Mouse (Mus musculus) C2C12 (cell line): ENCODE results near the gene Gde1. TPM values are rescaled to one million over a fixed set of nuclear protein-coding genes. Genes with fewer than 3 reads are reported as not detected.
A peak's percentile ranks its signal among the peaks of the same experiment; 100 is the strongest.

Experiments
- H3K27me3 ChIP-seq: one replicate; pipeline ENCODE4 v1.6.1; 2011; ENCODE audit not compliant: control insufficient read depth, insufficient read depth, insufficient read length
- H3K36me3 ChIP-seq: one replicate; pipeline ENCODE4 v1.6.1; 2011; ENCODE audit not compliant: control insufficient read depth, insufficient read depth
- H3K4me3 ChIP-seq: one replicate; pipeline ENCODE4 v1.5.1; 2011; ENCODE audit warnings: mild to moderate bottlenecking, control low read depth; ENCODE audit not compliant: poor library complexity, insufficient read depth, severe bottlenecking
- H3K79me2 ChIP-seq: one replicate; pipeline ENCODE4 v1.6.1; 2011; ENCODE audit not compliant: control insufficient read depth, insufficient read depth
- H3K79me3 ChIP-seq: one replicate; pipeline ENCODE4 v1.6.1; 2011; ENCODE audit warnings: low read depth, control low read depth
- H3ac ChIP-seq: one replicate; pipeline ENCODE3; 2011; ENCODE audit warnings: low read depth; ENCODE audit not compliant: control insufficient read depth, insufficient read length
- CEBPB ChIP-seq: IDR thresholded peaks from one replicate; pipeline ENCODE4 v1.6.1; 2011; ENCODE audit warnings: low read depth, mild to moderate bottlenecking, control low read depth, moderate library complexity
- CTCF ChIP-seq: IDR thresholded peaks from one replicate; pipeline ENCODE4 v1.5.1; 2011; ENCODE audit not compliant: control insufficient read depth, insufficient read depth, insufficient read length
- FOSL1 ChIP-seq: IDR thresholded peaks from one replicate; pipeline ENCODE4 v1.8.0; 2011; ENCODE audit warnings: mild to moderate bottlenecking, low read length; ENCODE audit not compliant: poor library complexity, insufficient read depth, severe bottlenecking
- MAX ChIP-seq: IDR thresholded peaks from one replicate; pipeline ENCODE4 v1.6.1; 2011; ENCODE audit warnings: mild to moderate bottlenecking, control low read depth
- MYOD1 ChIP-seq: IDR thresholded peaks from one replicate; pipeline ENCODE4 v1.6.1; 2011; ENCODE audit warnings: low read depth; ENCODE audit not compliant: control insufficient read depth, insufficient read length
- MYOG ChIP-seq: IDR thresholded peaks from one replicate; pipeline ENCODE4 v1.6.1; 2011; ENCODE audit not compliant: control insufficient read depth, insufficient read length; ENCODE audit errors: extremely low read depth
- USF1 ChIP-seq: IDR thresholded peaks from one replicate; pipeline ENCODE4 v1.6.1; 2011; ENCODE audit warnings: low read depth, mild to moderate bottlenecking, control low read depth, moderate library complexity
- polyA plus RNA-seq: library from polyadenylated mRNA; unstranded; fragments of >200 nt; fragmentation: generic; extraction: Trizol; gene quantifications from one replicate; pipeline ENCODE4 v1.2.1, GENCODE M21; 2012; ENCODE audit warnings: missing spikeins

Gene Gde1
- polyA plus RNA-seq, 1 experiment: 54.7 TPM

- TF ChIP-seq USF1 (no peak), MYOG (no peak), MAX (no peak), FOSL1 (no peak), MYOD1 (no peak), CTCF (no peak), CEBPB (no peak)
- no peaks in the 10 kb centered on the region for H3K27me3 ChIP-seq
- no peaks in the 10 kb centered on the region for H3K79me3 ChIP-seq
- H3K4me3 ChIP-seq: no peak overlapping the region
- peaks cover 8% of the 10 kb centered on the region for H3K36me3 ChIP-seq
- peaks cover 11% of the 10 kb centered on the region for H3K79me2 ChIP-seq
- no peak overlapping the region for H3ac ChIP-seq
Measured at GRCm38 (mm10) chr7:118742278-118742677, 36.7 kb upstream of the Gde1 start.

- H3K79me2 ChIP-seq: peaks cover 11% of the 10 kb centered on the region
Measured at GRCm38 (mm10) chr7:118740532-118741338, 35.2 kb upstream of the Gde1 start.

GRCm38 (mm10) chr7:118739975-118740531 lies 34.5 kb upstream of the Gde1 start, which contains the start of gene Vps35l:
Gene Vps35l, plus strand, starts transcription at chr7:118740226.
- H3K79me3 ChIP-seq: no peaks in the 10 kb centered on the region
- peak within 1 kb of the TSS; percentile 82 for H3ac ChIP-seq
- H3K27me3 ChIP-seq: no peaks in the 10 kb centered on the region
- H3K36me3 ChIP-seq: peaks cover 6% of the 10 kb centered on the region
- peaks cover 11% of the 10 kb centered on the region for H3K79me2 ChIP-seq
- H3K4me3 ChIP-seq: peak within 1 kb of the TSS; percentile 45
- TF ChIP-seq CTCF (peak; percentile 22), CEBPB (no peak), MYOD1 (no peak)

More at GRCm38 (mm10) chr7:118740532-118741338, 35.2 kb upstream of the Gde1 start:
- peak overlapping the region; percentile 45 for H3K4me3 ChIP-seq
- H3K79me3 ChIP-seq: no peaks in the 10 kb centered on the region
- no peak for TF ChIP-seq MYOG
- no peak for TF ChIP-seq MYOD1
- TF ChIP-seq MAX: no peak
- peak; percentile 85 for TF ChIP-seq USF1
- TF ChIP-seq CTCF: no peak
- H3ac ChIP-seq: peak overlapping the region; percentile 82
- H3K27me3 ChIP-seq: no peaks in the 10 kb centered on the region
- H3K36me3 ChIP-seq: peaks cover 4% of the 10 kb centered on the region

- Histone ChIP-seq H3ac (no peak overlapping the region), H3K27me3 (no peaks in the 10 kb centered on the region), H3K36me3 (peaks cover 9% of the 10 kb centered on the region), H3K79me2 (peaks cover 11% of the 10 kb centered on the region), H3K4me3 (no peak overlapping the region), H3K79me3 (no peaks in the 10 kb centered on the region)
- TF ChIP-seq CTCF (no peak), USF1 (no peak), CEBPB (no peak), FOSL1 (no peak), MAX (no peak), MYOD1 (no peak), MYOG (no peak)
Measured at GRCm38 (mm10) chr7:118738730-118739129, 33.2 kb upstream of the Gde1 start.

GRCm38 (mm10) chr7:118733225-118733624 lies 27.6 kb upstream of the Gde1 start:
- no peak overlapping the region for H3K4me3 ChIP-seq
- no peaks in the 10 kb centered on the region for H3K79me2 ChIP-seq
- no peaks in the 10 kb centered on the region for H3K79me3 ChIP-seq
- no peak overlapping the region for H3ac ChIP-seq
- H3K36me3 ChIP-seq: peaks cover 36% of the 10 kb centered on the region
- H3K27me3 ChIP-seq: no peaks in the 10 kb centered on the region
- no peak for TF ChIP-seq CEBPB
- no peak for TF ChIP-seq CTCF
- no peak for TF ChIP-seq MAX

GRCm38 (mm10) chr7:118731781-118732180 lies 26.2 kb upstream of the Gde1 start:
- Histone ChIP-seq H3K36me3 (peaks cover 35% of the 10 kb centered on the region), H3K4me3 (no peak overlapping the region), H3K79me3 (no peaks in the 10 kb centered on the region), H3K79me2 (no peaks in the 10 kb centered on the region), H3K27me3 (no peaks in the 10 kb centered on the region), H3ac (no peak overlapping the region)
- TF ChIP-seq USF1 (no peak), FOSL1 (no peak), CTCF (no peak), MAX (no peak), MYOD1 (no peak)
